Mouse (Mus musculus) heart, postnatal 4 days (tissue): Measurements from ENCODE around the gene Chn1. TPM values are rescaled to one million over a fixed set of nuclear protein-coding genes. Genes with fewer than 3 reads are reported as not detected.

Source experiments
- total RNA-seq, 2 experiments: library from RNA; stranded (reverse); gene quantifications; 2 replicates each; pipeline ENCODE4 v1.2.3; 2021

Gene Chn1
- total RNA-seq, 2 experiments from 2014 or later: 77.7 to 79.8 TPM

Other genes starting within 250 kb of the Chn1 start
- 10 to 100 TPM; 19.0 to 20.8 TPM for gene Wipf1, start 245.6 kb downstream of the Chn1 start, total RNA-seq
- under 1 TPM in 1 of 2 experiments, not detected in 1; 0.14 TPM for gene Chrna1, start 195.0 kb downstream of the Chn1 start, total RNA-seq
- gene Atf2, start 117.3 kb upstream of the Chn1 start, total RNA-seq: 10 to 100 TPM; 38.1 to 38.2 TPM
- gene Atp5g3, start 136.0 kb upstream of the Chn1 start, total RNA-seq: 1,000 to 10,000 TPM; 3,070 to 3,248 TPM